Mouse (Mus musculus) stomach, embryonic 14.5 days (tissue): ENCODE measurements around the gene Sh3gl3. TPM values are rescaled to one million over a fixed set of nuclear protein-coding genes. Genes with fewer than 3 reads are reported as not detected.
A peak's percentile ranks its signal among the peaks of the same experiment; 100 is the strongest.

ENCODE experiments used
- ATAC-seq: fragments of 200-750 bp; cut with Nextera tagmentation; 2 replicates; pipeline ENCODE4 v1.8.0; 2017; ENCODE audit warnings: low read depth, moderate TSS enrichment; ENCODE audit not compliant: insufficient number of reproducible peaks, insufficient read depth, low FRiP score
- H3K27ac ChIP-seq: fragments of 300-500 bp; sonication (generic); 2 replicates; pipeline ENCODE4 v1.5.1; 2014; ENCODE audit warnings: mild to moderate bottlenecking, low read length, moderate library complexity, mixed read lengths
- H3K27me3 ChIP-seq: fragments of 300-500 bp; sonication (generic); 2 replicates; pipeline ENCODE4 v1.6.1; 2014; ENCODE audit warnings: low read length, control low read depth, mixed read lengths; ENCODE audit not compliant: control insufficient read depth, insufficient read depth
- H3K36me3 ChIP-seq: fragments of 300-500 bp; sonication (generic); 2 replicates; pipeline ENCODE4 v1.6.1; 2014; ENCODE audit warnings: mild to moderate bottlenecking, control low read depth, low read length, moderate library complexity, mixed read lengths; ENCODE audit not compliant: control insufficient read depth, insufficient read depth
- H3K4me1 ChIP-seq: fragments of 300-500 bp; sonication (generic); 2 replicates; pipeline ENCODE4 v1.6.1; 2014; ENCODE audit warnings: low read length, control low read depth, mixed read lengths; ENCODE audit not compliant: control insufficient read depth, insufficient read depth
- H3K4me2 ChIP-seq: fragments of 300-500 bp; sonication (generic); replicated peaks from 2 replicates; pipeline ENCODE4 v1.6.1; 2014; ENCODE audit warnings: low read depth, low read length, control low read depth
- H3K4me3 ChIP-seq: fragments of 300-500 bp; sonication (generic); 2 replicates; pipeline ENCODE4 v1.5.1; 2014; ENCODE audit warnings: low read depth, low read length, control low read depth
- H3K9ac ChIP-seq: fragments of 300-500 bp; sonication (generic); replicated peaks from 2 replicates; pipeline ENCODE4 v1.6.1; 2014; ENCODE audit warnings: low read depth, mild to moderate bottlenecking, control low read depth, low read length, moderate library complexity, mixed read lengths
- H3K9me3 ChIP-seq: fragments of 300-500 bp; sonication (generic); 2 replicates; pipeline ENCODE4 v1.6.1; 2016; ENCODE audit warnings: low read depth, low read length, control low read depth; ENCODE audit not compliant: control insufficient read depth
- WGBS: fragments of 180-500 bp; shearing (Covaris S2); extraction: QIAGEN DNeasy Blood & Tissue Kit; methylation state at CpG from one replicate; pipeline ENCODE4 v1.1.7; 2014; 5-methylcytosine and 5-hydroxymethylcytosine counted together
- polyA plus RNA-seq: library from polyadenylated mRNA; unstranded; fragments of >200 nt; fragmentation: Nextera tagmentation; extraction: Ambion mirVana; gene quantifications from 2 replicates; pipeline ENCODE4 v1.2.1, GENCODE M21; 2014

Sh3gl3 gene
- polyA plus RNA-seq, 1 experiment from 2014 or later: 14.6 TPM

GRCm38 (mm10) chr7:82240424-82241240, 67.0 kb downstream of the Sh3gl3 start:
- Histone ChIP-seq H3K27ac (no peak overlapping the region), H3K9me3 (no peaks in the 10 kb centered on the region), H3K9ac (no peak overlapping the region), H3K27me3 (no peaks in the 10 kb centered on the region), H3K4me3 (no peak overlapping the region), H3K4me1 (no peaks in the 10 kb centered on the region; the same call in 1 of the 2 replicates), H3K36me3 (no peaks in the 10 kb centered on the region), H3K4me2 (no peak overlapping the region)
- 57% methylated on average over 8 of the region's 8 CpGs for WGBS
- ATAC-seq: no peak

- Histone ChIP-seq H3K27me3 (no peaks in the 10 kb centered on the region), H3K4me2 (no peak overlapping the region), H3K9me3 (no peaks in the 10 kb centered on the region), H3K9ac (no peak overlapping the region), H3K4me3 (no peak overlapping the region), H3K36me3 (no peaks in the 10 kb centered on the region), H3K4me1 (no peaks in the 10 kb centered on the region; the same call in 1 of the 2 replicates), H3K27ac (no peak overlapping the region)
- WGBS: 75% methylated on average over 3 of the region's 3 CpGs
- no peak for ATAC-seq
These were observed 71.1 kb downstream of the Sh3gl3 start for GRCm38 (mm10) chr7:82244701-82245100.

- Histone ChIP-seq H3K9ac (no peak overlapping the region), H3K4me2 (no peak overlapping the region), H3K27me3 (no peaks in the 10 kb centered on the region), H3K27ac (no peak overlapping the region), H3K9me3 (no peaks in the 10 kb centered on the region), H3K36me3 (no peaks in the 10 kb centered on the region), H3K4me1 (no peaks in the 10 kb centered on the region), H3K4me3 (no peak overlapping the region)
- 69% methylated on average over 10 of the region's 10 CpGs for WGBS
- ATAC-seq: no peak
These were observed 75.5 kb downstream of the Sh3gl3 start for GRCm38 (mm10) chr7:82248953-82249695.

- Histone ChIP-seq H3K27ac (no peak overlapping the region), H3K9ac (no peak overlapping the region), H3K4me3 (no peak overlapping the region), H3K9me3 (no peaks in the 10 kb centered on the region), H3K4me1 (no peaks in the 10 kb centered on the region), H3K27me3 (no peaks in the 10 kb centered on the region), H3K4me2 (no peak overlapping the region), H3K36me3 (no peaks in the 10 kb centered on the region)
- 95% methylated on average over 1 of the region's 1 CpGs for WGBS
- ATAC-seq: peak; percentile 18; the same call in 1 of the 2 replicates
These were observed 79.7 kb downstream of the Sh3gl3 start for GRCm38 (mm10) chr7:82253309-82253708.

GRCm38 (mm10) chr7:82256936-82257335, 83.3 kb downstream of the Sh3gl3 start:
- no peak overlapping the region for H3K4me3 ChIP-seq
- H3K4me1 ChIP-seq: no peaks in the 10 kb centered on the region
- ATAC-seq: no peak
- H3K27ac ChIP-seq: no peak overlapping the region
- no peak overlapping the region for H3K4me2 ChIP-seq
- H3K9me3 ChIP-seq: no peaks in the 10 kb centered on the region
- 65% methylated on average over 6 of the region's 6 CpGs for WGBS
- H3K27me3 ChIP-seq: no peaks in the 10 kb centered on the region
- no peaks in the 10 kb centered on the region for H3K36me3 ChIP-seq
- no peak overlapping the region for H3K9ac ChIP-seq

- no peak overlapping the region for H3K4me3 ChIP-seq
- H3K4me2 ChIP-seq: no peak overlapping the region
- H3K36me3 ChIP-seq: no peaks in the 10 kb centered on the region
- no peak overlapping the region for H3K27ac ChIP-seq
- ATAC-seq: no peak
- H3K4me1 ChIP-seq: no peaks in the 10 kb centered on the region
- no peak overlapping the region for H3K9ac ChIP-seq
- no peaks in the 10 kb centered on the region for H3K27me3 ChIP-seq
- 91% methylated on average over 4 of the region's 4 CpGs for WGBS
- H3K9me3 ChIP-seq: no peaks in the 10 kb centered on the region
These were observed 83.9 kb downstream of the Sh3gl3 start for GRCm38 (mm10) chr7:82257530-82257929.

GRCm38 (mm10) chr7:82260210-82260609, 86.6 kb downstream of the Sh3gl3 start:
- Histone ChIP-seq H3K4me2 (no peak overlapping the region), H3K27me3 (no peaks in the 10 kb centered on the region), H3K27ac (no peak overlapping the region), H3K36me3 (no peaks in the 10 kb centered on the region), H3K4me1 (no peaks in the 10 kb centered on the region), H3K9ac (no peak overlapping the region), H3K4me3 (no peak overlapping the region), H3K9me3 (no peaks in the 10 kb centered on the region)
- ATAC-seq: no peak
- 71% methylated on average over 6 of the region's 6 CpGs for WGBS

GRCm38 (mm10) chr7:82263141-82263540, 89.5 kb downstream of the Sh3gl3 start:
- Histone ChIP-seq H3K9me3 (no peaks in the 10 kb centered on the region), H3K27ac (no peak overlapping the region), H3K27me3 (no peaks in the 10 kb centered on the region), H3K4me1 (no peaks in the 10 kb centered on the region), H3K9ac (no peak overlapping the region), H3K36me3 (no peaks in the 10 kb centered on the region), H3K4me3 (no peak overlapping the region), H3K4me2 (no peak overlapping the region)
- WGBS: 23% methylated on average over 8 of the region's 8 CpGs
- ATAC-seq: no peak
